Mouse (Mus musculus) forebrain, embryonic 13.5 days (tissue): ENCODE results near the gene Tssc4. TPM values are rescaled to one million over a fixed set of nuclear protein-coding genes. Genes with fewer than 3 reads are reported as not detected.

Experiments
- ATAC-seq: fragments of 200-750 bp; cut with Nextera tagmentation; 2 replicates; pipeline ENCODE4 v1.8.0; 2017
- H3K27ac ChIP-seq: fragments of 300-500 bp; sonication (generic); 2 replicates; pipeline ENCODE4 v1.5.1; 2015; ENCODE audit warnings: inconsistent platforms, mild to moderate bottlenecking, moderate library complexity
- H3K27me3 ChIP-seq: fragments of 300-500 bp; sonication (generic); 2 replicates; pipeline ENCODE4 v1.6.1; 2015; ENCODE audit warnings: mild to moderate bottlenecking, inconsistent platforms
- H3K36me3 ChIP-seq: fragments of 300-500 bp; sonication (generic); 2 replicates; pipeline ENCODE4 v1.6.1; 2015; ENCODE audit warnings: mild to moderate bottlenecking, inconsistent platforms; ENCODE audit not compliant: poor library complexity, severe bottlenecking
- H3K4me1 ChIP-seq: fragments of 300-500 bp; sonication (generic); 2 replicates; pipeline ENCODE4 v1.6.1; 2015; ENCODE audit warnings: inconsistent platforms
- H3K4me2 ChIP-seq: fragments of 300-500 bp; sonication (generic); 2 replicates; pipeline ENCODE4 v1.6.1; 2015; ENCODE audit warnings: inconsistent platforms, mild to moderate bottlenecking, moderate library complexity
- H3K4me3 ChIP-seq: fragments of 300-500 bp; sonication (generic); 2 replicates; pipeline ENCODE4 v1.5.1; 2015; ENCODE audit warnings: mild to moderate bottlenecking, inconsistent platforms
- H3K9ac ChIP-seq: fragments of 300-500 bp; sonication (generic); 2 replicates; pipeline ENCODE4 v1.6.1; 2015; ENCODE audit warnings: mild to moderate bottlenecking, inconsistent platforms
- H3K9me3 ChIP-seq: fragments of 300-500 bp; sonication (generic); replicated peaks from 2 replicates; pipeline ENCODE4 v1.6.1; 2016; ENCODE audit warnings: inconsistent platforms
- WGBS: fragments of 180-500 bp; shearing (Covaris S2); methylation state at CpG from one replicate; pipeline ENCODE4 v1.1.7; 2015; 5-methylcytosine and 5-hydroxymethylcytosine counted together
- polyA plus RNA-seq: library from polyadenylated mRNA; unstranded; fragments of >200 nt; fragmentation: Nextera tagmentation; extraction: Ambion mirVana; gene quantifications from 2 replicates; pipeline ENCODE4 v1.2.1, GENCODE M21; 2015

Tssc4 gene
- polyA plus RNA-seq, 1 experiment from 2014 or later: 108 TPM

DNA sequence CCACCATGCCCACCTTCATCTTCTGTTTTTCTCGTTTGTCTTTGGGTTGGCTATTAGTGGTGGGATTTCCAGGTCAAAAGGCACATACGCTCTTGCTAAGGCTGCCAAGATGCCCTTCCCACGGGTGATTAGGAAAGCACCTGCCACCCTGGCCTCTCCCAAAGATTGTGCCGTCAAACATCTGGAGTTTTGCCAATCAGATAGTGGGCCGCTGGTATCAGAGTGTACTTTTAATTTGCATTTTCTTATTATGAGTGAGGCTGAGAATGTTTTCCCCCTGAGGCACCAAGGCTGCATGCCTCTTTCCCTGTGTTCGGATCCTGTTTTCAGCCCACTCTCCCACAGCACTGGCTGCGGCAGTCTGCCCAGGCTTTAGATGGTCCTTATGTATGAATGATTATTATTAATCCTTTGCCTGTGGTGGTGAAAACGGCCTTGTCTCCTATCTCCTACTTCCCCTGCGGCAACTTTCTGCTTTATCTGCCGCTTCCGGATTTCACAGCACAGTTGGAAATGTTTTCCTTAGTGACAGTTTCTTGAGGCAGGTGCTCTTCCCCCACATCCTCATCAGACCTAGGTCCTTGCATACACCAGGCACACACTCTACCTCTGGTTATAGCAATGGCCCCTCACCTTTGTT lies 36.3 kb downstream of the Tssc4 start:
- Histone ChIP-seq H3K27ac (no peak overlapping the region), H3K4me3 (no peak overlapping the region), H3K4me1 (peaks cover 8% of the 10 kb centered on the region; the same call in 1 of the 2 replicates), H3K4me2 (no peak overlapping the region), H3K36me3 (no peaks in the 10 kb centered on the region), H3K27me3 (peaks cover 69% of the 10 kb centered on the region), H3K9ac (no peak overlapping the region), H3K9me3 (no peaks in the 10 kb centered on the region)
- WGBS: 75% methylated on average over 11 of the region's 11 CpGs
- no peak for ATAC-seq

DNA sequence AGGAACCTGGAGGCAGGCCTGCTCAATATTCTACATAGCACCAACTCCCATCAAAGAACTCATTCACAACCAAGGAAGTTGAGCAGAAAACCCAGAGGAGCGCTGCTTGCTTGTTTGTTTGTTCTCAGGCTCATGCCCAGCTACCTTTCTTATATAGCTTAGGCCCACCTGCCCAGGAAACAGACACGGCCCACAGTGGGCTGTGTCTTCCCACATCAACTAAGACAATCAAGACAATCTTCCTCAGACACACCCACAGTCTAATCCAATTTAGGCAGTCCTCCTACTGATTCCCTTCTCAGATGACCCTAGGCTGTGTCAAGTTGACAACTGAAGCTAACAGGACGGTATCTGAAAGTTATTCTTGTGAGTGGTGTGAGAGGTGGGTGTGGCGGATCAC lies 37.0 kb downstream of the Tssc4 start, which contains the start of gene Kcnq1:
Gene Kcnq1 (plus strand): TSS at position 301 of the 400 bp plus-strand sequence.
- Histone ChIP-seq H3K36me3 (no peaks in the 10 kb centered on the region), H3K4me2 (peak within 1 kb of the TSS; percentile 53), H3K9ac (no peak within 1 kb of the TSS), H3K4me1 (peaks cover 8% of the 10 kb centered on the region; the same call in 1 of the 2 replicates), H3K27me3 (peaks cover 70% of the 10 kb centered on the region), H3K4me3 (peak within 1 kb of the TSS; percentile 27), H3K9me3 (no peaks in the 10 kb centered on the region), H3K27ac (no peak within 1 kb of the TSS)
- WGBS: 73% methylated on average over 4 of the region's 4 CpGs
- ATAC-seq: no peak

DNA sequence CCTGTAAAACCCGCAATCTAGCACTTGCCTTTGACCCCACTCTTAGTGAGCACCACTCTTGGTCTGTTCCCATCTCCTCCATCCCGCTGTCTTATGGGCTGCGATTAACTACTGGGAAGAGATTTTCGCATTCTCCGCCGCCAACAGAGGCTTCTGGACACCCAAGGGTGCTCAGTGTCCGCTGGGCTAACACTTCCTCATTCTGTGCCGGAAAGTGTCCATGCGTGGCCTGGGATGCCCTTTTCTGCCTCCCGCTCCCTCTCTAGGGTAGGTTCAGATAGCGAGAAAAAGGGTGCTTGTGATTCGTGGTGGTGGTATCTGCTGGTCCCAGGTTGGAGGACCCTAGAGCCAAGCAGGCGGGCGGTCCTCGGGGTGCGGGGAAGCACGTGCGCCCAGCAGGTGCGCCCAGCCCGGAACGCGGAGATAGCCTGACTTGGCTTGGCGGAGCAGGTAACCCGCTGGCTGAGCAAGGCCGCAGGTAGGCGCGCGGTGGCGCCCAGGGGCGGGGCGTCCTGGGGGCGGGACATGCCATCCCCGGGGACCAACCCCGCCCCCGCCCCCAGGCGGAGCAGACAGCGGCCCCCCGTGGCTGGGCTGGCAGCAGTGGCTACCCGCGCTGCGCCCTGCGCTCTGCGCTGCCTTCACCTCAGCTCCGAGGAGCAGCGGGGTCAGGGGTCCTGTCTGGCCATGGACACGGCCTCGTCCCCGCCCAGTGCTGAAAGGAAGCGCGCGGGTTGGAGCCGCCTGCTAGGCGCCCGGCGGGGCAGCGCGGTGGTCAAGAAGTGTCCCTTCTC lies 37.8 kb downstream of the Tssc4 start:
- peaks cover 68% of the 10 kb centered on the region for H3K27me3 ChIP-seq
- peaks cover 8% of the 10 kb centered on the region; the same call in 1 of the 2 replicates for H3K4me1 ChIP-seq
- H3K9ac ChIP-seq: no peak overlapping the region
- H3K36me3 ChIP-seq: no peaks in the 10 kb centered on the region
- ATAC-seq: no peak
- 10% methylated on average over 34 of the region's 57 CpGs for WGBS
- peak overlapping the region; percentile 53 for H3K4me2 ChIP-seq
- H3K9me3 ChIP-seq: no peaks in the 10 kb centered on the region
- H3K27ac ChIP-seq: no peak overlapping the region
- H3K4me3 ChIP-seq: peak overlapping the region; percentile 27

DNA sequence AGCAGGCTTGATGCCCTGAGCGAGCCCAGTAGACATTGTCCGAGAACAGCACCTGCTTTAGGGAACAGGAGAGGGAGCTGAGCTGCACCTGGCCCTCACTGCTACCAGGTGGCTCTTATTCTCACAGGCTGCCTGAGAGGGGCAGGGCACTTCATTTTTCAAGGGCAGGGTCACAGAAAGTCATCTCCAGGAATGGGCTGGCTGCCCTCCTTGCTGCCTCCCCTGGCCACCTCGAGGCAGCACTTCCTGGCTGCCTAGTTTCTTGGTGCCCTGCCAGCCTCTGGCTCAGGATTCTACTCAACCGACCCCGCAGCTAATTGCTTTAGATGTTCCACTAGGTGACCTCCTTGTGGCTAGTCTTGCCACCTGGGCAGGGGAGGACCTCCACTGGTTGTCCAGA lies 39.2 kb downstream of the Tssc4 start:
- Histone ChIP-seq H3K4me1 (peaks cover 8% of the 10 kb centered on the region; the same call in 1 of the 2 replicates), H3K27me3 (peaks cover 68% of the 10 kb centered on the region), H3K27ac (no peak overlapping the region), H3K4me2 (no peak overlapping the region), H3K9ac (no peak overlapping the region), H3K36me3 (no peaks in the 10 kb centered on the region), H3K9me3 (no peaks in the 10 kb centered on the region), H3K4me3 (no peak overlapping the region)
- WGBS: 49% methylated on average over 5 of the region's 5 CpGs
- no peak for ATAC-seq

DNA sequence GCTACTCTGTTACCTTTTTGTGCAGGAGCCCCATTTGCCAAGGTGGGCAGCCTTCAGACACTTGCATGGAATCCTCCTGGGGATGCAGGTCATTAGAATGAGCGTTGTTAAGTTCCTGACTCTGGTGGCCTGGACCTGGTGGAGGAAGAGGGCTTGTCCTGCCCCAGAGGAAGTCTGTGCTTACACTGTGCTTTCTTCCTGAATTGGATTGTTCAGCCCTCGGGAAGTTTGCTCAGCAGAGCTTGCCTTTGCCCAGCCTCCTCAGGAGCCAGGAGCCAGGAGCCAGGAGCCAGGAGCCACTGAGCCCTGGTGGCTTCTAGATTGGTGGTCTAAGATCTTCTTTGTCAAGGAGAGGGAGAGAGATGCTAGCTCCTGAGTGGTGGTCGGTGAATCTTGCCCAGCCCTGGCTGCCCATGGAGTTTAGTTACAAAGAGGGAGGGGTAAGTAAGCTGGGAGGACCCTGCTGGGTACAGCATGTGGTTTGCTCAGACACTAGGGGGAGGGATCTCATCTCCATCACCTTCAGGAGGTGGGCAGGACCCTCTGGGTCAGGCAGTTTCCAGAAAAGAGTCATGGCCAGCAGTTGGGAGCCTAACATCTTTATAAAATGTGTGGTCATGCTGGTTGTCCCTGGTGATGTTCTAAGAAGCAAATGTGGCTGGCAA lies 40.1 kb downstream of the Tssc4 start:
- ATAC-seq: no peak
- no peaks in the 10 kb centered on the region; the same call in 1 of the 2 replicates for H3K9me3 ChIP-seq
- no peak overlapping the region for H3K9ac ChIP-seq
- H3K4me3 ChIP-seq: no peak overlapping the region
- H3K27ac ChIP-seq: no peak overlapping the region
- H3K4me1 ChIP-seq: peaks cover 8% of the 10 kb centered on the region; the same call in 1 of the 2 replicates
- peaks cover 61% of the 10 kb centered on the region for H3K27me3 ChIP-seq
- H3K4me2 ChIP-seq: no peak overlapping the region
- WGBS: 46% methylated on average over 3 of the region's 3 CpGs
- H3K36me3 ChIP-seq: no peaks in the 10 kb centered on the region

DNA sequence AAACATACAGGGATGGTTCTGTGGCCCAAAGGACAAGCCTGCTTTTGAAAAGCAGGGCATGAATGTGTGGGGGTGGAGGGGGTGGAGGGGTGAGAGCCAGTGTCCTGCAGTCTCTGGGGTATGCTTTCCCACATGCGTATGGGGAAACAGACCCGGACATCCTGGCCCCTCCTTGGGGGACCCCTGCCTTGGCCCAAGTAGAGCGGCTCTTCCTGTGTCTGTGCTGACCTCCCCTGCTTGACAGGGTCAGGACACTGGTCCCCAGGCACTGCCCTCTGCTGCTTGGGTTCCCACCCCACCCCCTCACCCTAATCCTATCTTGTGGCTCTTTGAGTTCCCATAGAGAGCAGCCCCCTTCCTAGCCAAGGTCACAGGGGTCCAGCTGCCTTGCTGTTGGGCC lies 40.6 kb downstream of the Tssc4 start:
- Histone ChIP-seq H3K4me2 (no peak overlapping the region), H3K27ac (no peak overlapping the region), H3K9me3 (peaks cover under 1% of the 10 kb centered on the region; the same call in 1 of the 2 replicates), H3K9ac (no peak overlapping the region), H3K36me3 (no peaks in the 10 kb centered on the region), H3K4me1 (peaks cover 8% of the 10 kb centered on the region; the same call in 1 of the 2 replicates), H3K27me3 (peaks cover 59% of the 10 kb centered on the region), H3K4me3 (no peak overlapping the region)
- ATAC-seq: no peak
- 82% methylated on average over 3 of the region's 3 CpGs for WGBS

DNA sequence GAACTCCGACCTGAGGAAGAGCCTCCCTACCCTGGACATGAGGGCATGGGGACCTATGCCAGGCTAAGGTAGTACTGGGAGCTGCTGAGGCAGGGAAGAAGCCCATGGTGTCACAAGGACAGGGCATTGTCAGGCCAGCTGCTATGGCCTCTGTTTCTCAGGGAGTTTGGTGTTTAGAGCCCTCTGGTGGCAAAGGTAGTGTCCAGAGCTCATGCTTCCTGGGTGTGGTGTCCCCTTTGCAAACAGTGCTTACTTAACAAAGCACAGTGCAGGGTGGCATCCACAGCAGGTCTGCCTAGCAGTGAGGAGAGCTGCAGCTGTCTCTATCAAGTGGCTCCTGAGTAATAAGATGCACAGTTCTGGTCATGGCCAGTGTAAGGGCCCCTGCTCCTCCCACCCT lies 41.8 kb downstream of the Tssc4 start:
- no peak for ATAC-seq
- H3K9me3 ChIP-seq: peaks cover 3% of the 10 kb centered on the region; the same call in 1 of the 2 replicates
- 71% methylated on average over 1 of the region's 1 CpGs for WGBS
- H3K4me2 ChIP-seq: no peak overlapping the region
- H3K4me1 ChIP-seq: peaks cover 8% of the 10 kb centered on the region; the same call in 1 of the 2 replicates
- no peaks in the 10 kb centered on the region for H3K36me3 ChIP-seq
- H3K27me3 ChIP-seq: peaks cover 48% of the 10 kb centered on the region
- no peak overlapping the region for H3K4me3 ChIP-seq
- H3K9ac ChIP-seq: no peak overlapping the region
- no peak overlapping the region for H3K27ac ChIP-seq

DNA sequence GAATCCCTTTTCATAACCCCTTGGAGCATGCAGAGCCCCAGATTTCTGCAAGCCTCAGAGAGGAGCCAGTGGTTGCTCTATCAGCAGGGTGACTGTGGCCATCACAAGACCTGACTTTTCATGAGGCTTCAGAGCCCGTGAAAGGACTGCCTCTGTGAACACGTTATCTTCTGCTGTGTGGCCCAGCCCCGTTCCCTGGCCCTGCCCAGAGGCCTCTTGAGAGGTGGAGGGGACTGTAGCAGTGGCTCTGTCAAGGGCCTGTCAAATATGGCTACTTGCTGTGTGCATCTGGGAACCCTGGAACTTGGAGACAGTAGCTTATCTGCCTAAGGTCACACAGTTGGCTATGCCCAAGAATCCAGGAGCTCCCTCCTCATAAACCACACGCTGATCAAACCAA lies 42.7 kb downstream of the Tssc4 start:
- no peaks in the 10 kb centered on the region for H3K36me3 ChIP-seq
- no peak overlapping the region for H3K4me3 ChIP-seq
- no peak overlapping the region for H3K4me2 ChIP-seq
- H3K9me3 ChIP-seq: peaks cover 3% of the 10 kb centered on the region; the same call in 1 of the 2 replicates
- no peak for ATAC-seq
- peaks cover 8% of the 10 kb centered on the region; the same call in 1 of the 2 replicates for H3K4me1 ChIP-seq
- no peak overlapping the region for H3K27ac ChIP-seq
- H3K27me3 ChIP-seq: peaks cover 39% of the 10 kb centered on the region
- no peak overlapping the region for H3K9ac ChIP-seq
- WGBS: 71% methylated on average over 4 of the region's 4 CpGs

DNA sequence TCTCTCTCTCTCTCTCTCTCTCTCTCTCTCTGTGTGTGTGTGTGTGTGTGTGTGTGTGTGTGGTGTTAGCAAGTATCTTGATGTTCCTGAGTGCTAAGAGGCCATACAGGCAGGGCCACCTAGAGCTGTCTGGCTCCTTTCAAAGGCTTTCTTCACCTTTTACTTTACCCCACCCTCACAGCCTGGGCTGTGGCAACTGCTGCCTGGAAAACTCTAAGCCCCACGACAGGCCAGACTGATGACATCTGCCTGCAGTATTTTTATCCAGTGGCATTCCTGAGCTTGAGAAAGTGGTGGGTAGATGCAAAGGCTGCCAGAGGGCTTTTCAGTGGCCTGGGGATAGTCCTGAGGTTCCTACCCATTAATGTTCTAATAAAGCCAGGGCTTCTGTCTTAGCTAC lies 43.3 kb downstream of the Tssc4 start:
- H3K27ac ChIP-seq: no peak overlapping the region
- 54% methylated on average over 1 of the region's 1 CpGs for WGBS
- H3K4me1 ChIP-seq: 0 out of 2 replicates have a peak, but pooled peaks cover 1% of the 10 kb centered on the region
- peaks cover 32% of the 10 kb centered on the region for H3K27me3 ChIP-seq
- no peak overlapping the region for H3K4me3 ChIP-seq
- no peak overlapping the region for H3K9ac ChIP-seq
- no peaks in the 10 kb centered on the region for H3K36me3 ChIP-seq
- peaks cover 3% of the 10 kb centered on the region; the same call in 1 of the 2 replicates for H3K9me3 ChIP-seq
- no peak overlapping the region for H3K4me2 ChIP-seq
- ATAC-seq: no peak

DNA sequence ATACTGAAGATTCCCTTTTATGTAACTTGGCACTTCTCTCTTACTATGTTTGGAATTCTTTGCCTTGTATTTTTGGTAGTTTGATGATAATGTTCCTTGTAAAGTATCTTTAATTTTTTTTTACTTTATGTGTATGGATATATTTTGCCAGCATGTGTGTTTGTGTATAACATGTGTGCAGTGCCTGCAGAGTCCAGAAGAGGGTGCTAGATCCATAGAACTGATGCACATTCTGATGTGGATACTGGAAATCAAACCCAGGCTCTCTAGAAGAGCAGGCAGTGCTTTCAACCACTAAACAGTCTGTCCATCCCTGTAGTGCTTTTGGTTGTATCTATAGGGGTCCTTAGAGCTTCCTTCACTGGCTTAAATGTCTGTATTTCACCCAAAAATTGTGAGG lies 45.7 kb downstream of the Tssc4 start:
- no peak for ATAC-seq
- peaks cover 8% of the 10 kb centered on the region; the same call in 1 of the 2 replicates for H3K27me3 ChIP-seq

DNA sequence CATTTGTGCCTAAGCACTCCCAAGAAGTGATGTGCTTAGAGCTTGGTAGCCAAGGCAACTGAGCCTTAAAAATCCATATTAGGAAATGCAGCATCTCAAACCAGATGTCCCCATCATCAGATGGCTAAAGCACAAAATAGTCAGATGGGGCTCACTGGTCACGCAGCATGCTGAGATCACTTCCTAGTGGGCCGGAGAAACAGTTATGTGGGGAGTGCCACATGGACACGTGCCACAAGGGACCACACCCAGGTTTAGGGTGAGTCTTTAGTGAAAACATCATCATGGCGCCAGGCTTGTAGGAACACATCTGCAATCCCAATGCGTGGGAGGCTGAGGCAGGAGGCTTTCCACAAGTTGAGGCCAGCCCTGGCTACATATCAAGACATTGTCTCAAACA lies 47.5 kb downstream of the Tssc4 start:
- Histone ChIP-seq H3K9me3 (peaks cover 3% of the 10 kb centered on the region; the same call in 1 of the 2 replicates), H3K4me2 (no peak overlapping the region), H3K9ac (no peak overlapping the region), H3K36me3 (no peaks in the 10 kb centered on the region), H3K27ac (no peak overlapping the region), H3K4me1 (peaks cover 7% of the 10 kb centered on the region; the same call in 1 of the 2 replicates), H3K27me3 (no peaks in the 10 kb centered on the region), H3K4me3 (no peak overlapping the region)
- 85% methylated on average over 5 of the region's 5 CpGs for WGBS
- ATAC-seq: no peak

More for the DNA sequence above, 45.7 kb downstream of the Tssc4 start:
- Histone ChIP-seq H3K36me3 (no peaks in the 10 kb centered on the region), H3K9me3 (peaks cover 3% of the 10 kb centered on the region; the same call in 1 of the 2 replicates), H3K9ac (no peak overlapping the region), H3K4me2 (no peak overlapping the region), H3K27ac (no peak overlapping the region), H3K4me3 (no peak overlapping the region), H3K4me1 (peaks cover 4% of the 10 kb centered on the region; the same call in 1 of the 2 replicates)

DNA sequence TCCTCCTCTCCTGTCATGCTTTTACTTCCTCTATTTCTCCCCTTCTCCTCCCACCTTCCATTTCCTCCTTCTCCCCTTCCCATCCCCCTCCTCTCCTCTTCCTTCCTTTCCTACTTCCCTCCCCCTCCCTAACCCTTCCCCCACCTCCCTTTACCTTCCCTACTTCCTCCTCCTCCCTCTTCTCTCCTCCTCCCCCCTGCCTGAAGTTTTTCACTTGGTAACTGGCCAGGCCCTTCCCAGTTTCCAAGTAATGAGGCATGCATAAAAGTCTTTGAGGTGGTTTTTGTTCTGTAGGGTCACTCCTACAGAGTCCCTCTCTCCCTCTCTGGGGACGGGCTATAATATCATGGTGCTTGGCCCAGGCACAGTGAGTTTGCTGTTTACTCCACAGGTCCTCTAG lies 50.4 kb downstream of the Tssc4 start:
- no peak overlapping the region for H3K27ac ChIP-seq
- no peak overlapping the region for H3K4me3 ChIP-seq
- H3K9ac ChIP-seq: no peak overlapping the region
- H3K27me3 ChIP-seq: no peaks in the 10 kb centered on the region
- no peak overlapping the region for H3K4me2 ChIP-seq
- ATAC-seq: no peak
- no peaks in the 10 kb centered on the region for H3K36me3 ChIP-seq
- WGBS: 6% methylated on average over 1 of the region's 1 CpGs
- peaks cover 12% of the 10 kb centered on the region for H3K4me1 ChIP-seq
- H3K9me3 ChIP-seq: peaks cover 3% of the 10 kb centered on the region; the same call in 1 of the 2 replicates
